Mouse (Mus musculus) cerebellum, postnatal 14 days (tissue): ENCODE results near the gene Npdc1.

Source experiments
- DNase-seq, 2 experiments: peaks; one replicate each; pipeline ENCODE4 v3.0.0; 2021; ENCODE audit warnings: mixed read lengths in 2 of 2

Npdc1 gene

GRCm38 (mm10) chr2:25430395-25431233, 31.5 kb downstream of the Npdc1 start:
- peak; percentile 46 to 49 for DNase-seq

DNA sequence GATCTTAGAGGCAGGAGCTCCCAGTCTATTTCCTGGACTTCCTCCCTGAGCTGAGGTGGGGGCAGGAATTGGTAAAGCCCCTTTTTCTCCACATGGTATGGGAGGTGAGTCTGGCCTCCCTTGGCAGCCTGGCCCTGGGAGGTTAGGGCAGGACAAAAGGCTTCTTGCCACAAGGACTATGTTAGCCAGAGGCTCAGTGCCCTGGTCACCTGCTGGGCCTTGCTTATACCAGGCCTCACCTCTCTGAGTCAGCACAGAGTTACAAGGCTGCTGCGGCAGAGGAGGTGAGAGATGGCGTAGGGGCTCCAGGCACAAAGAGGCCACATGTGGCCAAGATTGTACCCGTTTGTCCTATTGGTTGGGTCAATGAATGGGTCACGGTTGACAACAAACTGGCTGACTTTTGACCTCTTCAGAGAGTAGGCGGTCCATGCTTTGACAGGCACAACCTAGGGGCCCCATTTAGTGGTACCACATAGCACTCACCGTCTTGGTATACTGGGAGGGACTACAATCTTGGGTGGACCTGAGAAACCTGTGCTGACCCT, 32.2 kb downstream of the Npdc1 start:
- DNase-seq = peak in 1 of 2 experiments; percentile 35

GRCm38 (mm10) chr2:25432326-25433098, 33.4 kb downstream of the Npdc1 start:
- DNase-seq = peak in 1 of 2 experiments; percentile 37

- no peak for DNase-seq
Observed at GRCm38 (mm10) chr2:25433101-25433500, 34.0 kb downstream of the Npdc1 start.

DNA sequence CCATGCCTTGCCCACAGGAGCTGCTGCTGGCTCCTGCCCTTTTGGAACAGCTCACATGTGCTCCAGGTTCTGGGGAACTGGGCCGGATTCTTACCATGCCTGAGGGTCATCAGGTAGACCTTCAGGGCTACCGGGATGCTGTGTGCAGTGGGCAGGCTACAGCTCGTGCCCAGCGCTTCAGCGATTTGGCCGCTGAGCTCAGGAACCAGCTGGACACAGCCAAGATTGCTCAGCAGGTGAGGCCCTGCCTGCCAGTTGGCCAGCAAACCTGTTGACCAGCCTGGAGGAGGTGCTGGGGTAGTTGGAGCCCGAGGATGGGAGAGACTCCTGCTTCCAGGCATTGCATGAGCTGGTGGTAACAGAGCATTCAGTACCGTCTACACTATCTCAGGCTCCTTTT, 35.1 kb downstream of the Npdc1 start:
- peak; percentile 95 to 97 for DNase-seq

DNA sequence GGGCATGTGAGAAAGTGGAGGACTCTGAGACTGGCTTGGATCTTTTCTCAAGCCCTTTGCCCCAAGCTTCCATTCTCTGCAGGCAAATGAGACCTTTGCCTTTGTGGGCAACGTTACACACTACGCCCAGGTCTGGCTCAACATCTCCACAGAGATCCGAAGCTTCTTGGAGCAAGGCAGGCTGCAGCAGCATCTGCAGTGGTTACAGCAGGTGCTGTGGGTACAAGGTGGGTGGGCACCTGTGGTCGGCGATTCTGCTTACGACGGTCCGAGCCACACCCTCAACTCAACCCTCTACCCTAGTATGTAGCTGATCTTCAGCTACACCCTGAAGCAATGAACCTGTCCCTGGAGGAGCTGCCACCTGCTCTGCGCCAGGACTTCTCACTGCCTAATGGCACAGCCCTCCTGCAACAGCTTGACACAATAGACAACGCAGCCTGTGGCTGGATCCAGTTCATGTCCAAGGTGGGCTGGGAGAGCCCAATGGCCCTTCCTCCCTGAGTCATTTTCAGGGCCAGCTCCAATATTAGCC, 37.2 kb downstream of the Npdc1 start:
- no peak for DNase-seq

DNA sequence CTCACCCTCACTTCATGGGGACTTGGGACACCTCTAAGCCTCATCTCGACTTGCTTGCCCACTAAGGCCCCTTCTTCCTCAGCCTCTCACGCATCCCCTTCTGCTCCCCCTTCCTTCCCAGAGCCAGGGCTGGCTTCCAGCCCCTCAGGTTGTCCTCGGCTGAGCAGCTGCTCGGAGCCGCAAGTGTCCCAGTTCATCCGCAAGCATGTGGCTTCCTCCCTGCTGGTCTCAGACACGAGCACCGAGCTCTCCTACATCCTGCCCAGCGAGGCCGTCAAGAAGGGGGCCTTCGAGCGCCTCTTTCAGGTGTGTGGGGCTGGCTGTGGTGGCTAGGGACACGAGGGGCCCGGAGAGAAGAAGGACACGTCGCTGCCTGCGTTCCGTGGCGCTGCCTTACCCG, 41.9 kb downstream of the Npdc1 start:
- peak in 1 of 2 experiments; percentile 34 for DNase-seq

GRCm38 (mm10) chr2:25442682-25443081, 43.5 kb downstream of the Npdc1 start:
- no peak for DNase-seq

DNA sequence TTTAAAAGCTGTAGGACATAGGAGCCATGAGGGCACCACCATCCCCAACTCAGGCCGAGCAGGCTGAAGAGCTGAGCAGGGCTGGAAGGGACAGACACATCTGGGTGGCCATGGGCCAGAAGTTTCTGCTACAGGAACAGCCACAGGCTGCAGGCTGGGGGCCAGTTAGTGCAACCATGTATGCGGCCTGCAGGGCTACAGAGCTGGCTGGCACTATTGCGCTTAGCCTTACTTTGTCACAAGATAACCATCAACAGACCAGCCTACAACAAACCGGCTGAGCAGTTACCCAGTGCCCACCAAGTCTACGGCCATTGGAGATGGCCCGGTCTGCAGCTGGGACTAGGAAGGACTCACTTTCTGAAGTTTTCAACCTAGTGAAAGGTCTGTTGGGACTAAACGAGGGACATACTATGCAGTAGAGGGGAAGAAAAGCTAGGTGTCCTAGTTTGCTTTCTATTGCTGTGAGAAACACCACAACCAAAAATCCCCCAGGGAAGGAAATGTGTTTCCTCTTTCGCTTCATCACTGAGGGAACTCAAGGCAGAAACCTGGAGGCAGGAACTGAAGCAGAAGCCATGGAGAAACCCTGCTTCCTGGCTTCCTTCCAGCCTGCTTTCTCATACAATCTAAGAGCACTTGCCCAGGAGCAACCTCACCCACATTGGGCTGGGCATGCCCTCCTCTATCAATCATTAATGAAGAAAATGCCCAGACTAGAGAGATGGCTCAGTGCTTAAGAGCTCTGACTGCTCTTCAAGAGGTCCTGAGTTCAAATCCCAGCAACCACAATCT, 51.9 kb downstream of the Npdc1 start:
- DNase-seq = no peak

GRCm38 (mm10) chr2:25452951-25453350, 53.8 kb downstream of the Npdc1 start:
- no peak for DNase-seq

DNA sequence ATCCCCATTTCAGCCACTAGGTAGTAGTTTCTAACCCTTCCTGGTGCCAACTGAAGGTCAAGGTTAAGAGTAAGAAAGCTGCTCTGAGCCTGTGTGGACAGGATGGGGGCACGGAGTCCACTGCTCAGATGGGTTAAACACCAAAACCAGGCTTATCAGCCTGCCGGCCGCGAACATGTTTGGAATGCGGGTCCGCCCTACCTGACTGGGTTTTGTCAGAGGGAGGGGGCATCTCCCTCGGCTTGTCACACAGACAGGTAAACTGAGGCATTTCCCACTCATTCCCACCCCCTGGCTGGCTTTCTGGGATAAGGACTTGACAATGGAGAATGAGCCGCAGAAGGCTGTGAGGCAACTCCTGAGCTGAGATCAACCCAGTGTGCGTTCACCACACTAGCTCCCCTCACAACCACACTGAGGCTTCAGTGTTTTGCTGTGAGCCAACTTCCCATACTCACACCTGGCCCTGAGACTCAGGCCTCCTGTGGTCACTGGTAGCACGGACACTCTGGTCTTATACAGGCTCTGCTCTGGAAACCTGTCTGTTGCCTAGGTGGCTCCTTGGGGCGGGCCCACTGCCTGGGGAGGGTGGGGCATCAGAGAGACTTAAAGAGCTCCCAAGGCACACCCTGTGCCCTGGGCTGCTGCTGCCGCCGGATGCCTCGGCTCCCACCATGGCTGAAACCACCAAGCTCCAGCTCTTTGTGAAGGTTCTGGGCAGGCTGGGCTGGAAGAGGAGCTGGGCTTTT, 57.2 kb downstream of the Npdc1 start, which contains the start of gene Clic3:
Gene Clic3, plus strand, starts transcription at position 634 of the 749 bp plus-strand sequence.
- DNase-seq = peak in 1 of 2 experiments; percentile 52

GRCm38 (mm10) chr2:25457022-25457896, 58.1 kb downstream of the Npdc1 start:
- DNase-seq = peak; percentile 84 to 88

DNA sequence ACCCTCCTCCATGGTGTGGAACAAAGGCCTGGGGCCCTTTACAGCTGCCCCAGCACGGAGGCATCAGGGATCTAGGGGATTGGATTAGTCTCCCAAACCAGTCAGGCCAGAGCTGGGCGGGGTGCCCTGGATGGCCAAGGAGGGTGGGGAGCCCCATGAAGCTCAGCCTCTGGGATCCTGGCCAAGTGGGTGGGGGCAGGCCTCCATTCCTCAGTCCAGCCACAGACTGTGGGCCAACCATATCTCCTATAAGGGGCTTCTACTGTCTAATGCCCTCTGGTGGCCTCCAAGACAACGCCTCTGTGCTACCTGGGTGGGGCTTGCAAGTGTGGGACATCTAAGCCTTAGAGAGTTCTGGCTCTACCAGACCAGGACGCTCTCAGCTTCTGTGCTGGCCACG, 59.8 kb downstream of the Npdc1 start:
- peak; percentile 62 to 71 for DNase-seq
